Mouse (Mus musculus) CD8-positive naive resting alpha-beta T cell, adult 2 months (primary cell): ENCODE results near the gene Atl3.

Experiments
- DNase-seq, 2 experiments: peaks; one replicate each; pipeline ENCODE4 v3.0.0; 2022; ENCODE audit warnings: low read depth in 2 of 2, low spot score in 2 of 2

Atl3 gene

GRCm38 (mm10) chr19:7558675-7559074, 64.8 kb downstream of the Atl3 start:
- DNase-seq, result no peak

GRCm38 (mm10) chr19:7559986-7560385, 66.1 kb downstream of the Atl3 start:
- no peak for DNase-seq

GRCm38 (mm10) chr19:7561456-7561855, 67.6 kb downstream of the Atl3 start:
- DNase-seq, result no peak

- DNase-seq, result no peak
Measured at GRCm38 (mm10) chr19:7562601-7563129, 68.8 kb downstream of the Atl3 start.

- no peak for DNase-seq
Measured at GRCm38 (mm10) chr19:7563676-7564075, 69.8 kb downstream of the Atl3 start.

GRCm38 (mm10) chr19:7564457-7564856, 70.6 kb downstream of the Atl3 start:
- DNase-seq, result no peak

GRCm38 (mm10) chr19:7566826-7567225, 73.0 kb downstream of the Atl3 start:
- DNase-seq, result no peak

GRCm38 (mm10) chr19:7568364-7568763, 74.5 kb downstream of the Atl3 start:
- no peak for DNase-seq

- no peak for DNase-seq
Measured at GRCm38 (mm10) chr19:7569650-7570049, 75.8 kb downstream of the Atl3 start.

GRCm38 (mm10) chr19:7576180-7576579, 82.3 kb downstream of the Atl3 start:
- no peak for DNase-seq

GRCm38 (mm10) chr19:7577710-7578109, 83.9 kb downstream of the Atl3 start:
- DNase-seq, result no peak

GRCm38 (mm10) chr19:7581042-7581441, 87.2 kb downstream of the Atl3 start:
- DNase-seq, result no peak

- DNase-seq, result no peak
Measured at GRCm38 (mm10) chr19:7583101-7583500, 89.3 kb downstream of the Atl3 start.

- no peak for DNase-seq
Measured at GRCm38 (mm10) chr19:7583599-7583998, 89.8 kb downstream of the Atl3 start.

GRCm38 (mm10) chr19:7585279-7585678, 91.4 kb downstream of the Atl3 start:
- no peak for DNase-seq

GRCm38 (mm10) chr19:7585764-7586163, 91.9 kb downstream of the Atl3 start:
- DNase-seq, result no peak
